Mouse (Mus musculus) heart, postnatal 0 days (tissue): ENCODE data around the gene Olfr1028.

ENCODE experiments used
- CTCF ChIP-seq: IDR thresholded peaks from 2 replicates; pipeline ENCODE4 v1.5.1; 2016; ENCODE audit warnings: antibody characterized with exemption, control low read depth, low read depth
- EP300 ChIP-seq: IDR thresholded peaks from 2 replicates; pipeline ENCODE4 v1.6.1; 2016; ENCODE audit warnings: antibody characterized with exemption, low read depth

DNA sequence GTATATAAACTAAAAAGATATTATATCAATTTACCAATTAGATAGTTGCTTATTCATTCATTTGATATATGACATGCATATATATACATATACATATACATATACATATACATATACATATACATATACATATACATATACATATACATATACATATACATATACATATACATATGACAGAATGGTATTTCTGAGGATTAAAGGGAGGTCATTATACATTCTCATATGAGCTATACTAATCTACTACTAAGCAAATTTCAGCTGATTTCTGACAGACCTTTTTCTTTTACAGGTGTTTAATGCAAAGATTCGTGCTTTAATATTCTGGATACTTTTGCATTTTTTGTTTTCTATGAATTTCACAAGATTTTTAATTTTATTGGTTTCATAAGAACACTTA lies at the start of gene Olfr1028:
- TF ChIP-seq CTCF (no peak), EP300 (no peak)
